Mouse (Mus musculus) bone marrow, adult 2 months (tissue): ENCODE measurements around the gene Gm45808.

ENCODE experiments used
- CTCF ChIP-seq: fragments of 200-500 bp; IDR thresholded peaks from 2 replicates; pipeline ENCODE4 v1.5.1; 2011; ENCODE audit warnings: low read length, control low read depth; ENCODE audit not compliant: control insufficient read depth, insufficient read depth
- POLR2A ChIP-seq: fragments of 200-500 bp; IDR thresholded peaks from 2 replicates; pipeline ENCODE4 v1.6.1; 2011; ENCODE audit warnings: low read depth, mild to moderate bottlenecking, control low read depth, low read length, borderline replicate concordance; ENCODE audit not compliant: control insufficient read depth

DNA sequence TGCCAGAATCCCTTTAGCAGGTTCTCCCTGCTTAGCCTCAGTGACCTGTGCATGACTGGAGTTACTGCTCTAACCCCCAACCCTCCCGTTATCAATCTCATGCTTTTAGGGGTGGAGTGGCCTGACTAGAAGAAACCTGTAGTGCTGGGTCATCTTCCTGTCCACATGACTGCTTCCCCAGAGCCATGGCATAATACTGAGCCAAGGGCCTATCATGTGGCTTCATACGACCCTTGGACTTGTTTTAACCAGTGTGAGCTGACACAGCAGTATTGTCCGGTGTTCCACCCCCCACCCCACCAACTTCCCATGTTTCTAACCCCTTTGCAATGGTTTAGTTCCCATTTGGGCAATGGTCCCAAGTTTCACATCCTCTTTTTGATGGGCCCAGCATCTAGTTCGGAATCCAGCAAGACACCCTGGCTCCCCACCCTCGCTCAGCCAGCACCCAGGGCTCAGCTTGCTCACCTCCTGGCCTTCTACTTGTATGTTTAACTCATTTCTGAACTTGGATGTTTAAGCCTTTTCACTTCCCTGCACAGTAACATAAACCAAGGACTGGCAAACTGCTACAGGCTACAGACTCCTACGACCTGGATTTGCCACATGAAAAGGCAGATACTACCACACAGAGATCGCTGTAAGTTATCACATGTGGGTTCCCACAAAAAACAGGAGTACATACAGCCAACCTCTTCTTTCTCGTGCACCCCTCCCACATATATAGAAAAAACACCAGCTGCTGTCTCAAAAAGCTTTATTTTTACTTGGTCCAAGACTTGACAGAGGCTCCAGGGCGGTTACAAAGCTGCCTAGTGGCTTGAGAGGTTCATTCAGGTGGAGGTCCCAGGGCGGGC is 29.2 kb downstream of the Gm45808 start:
- TF ChIP-seq CTCF (no peak), POLR2A (no peak)
